ENCODE assay signal across 9 mouse cellular contexts in genomic region chr9:98955103-98955715, GRCm38 (mm10). TPM values are rescaled to one million over a fixed set of nuclear protein-coding genes. Genes with fewer than 3 reads are reported as not detected.
DNase-seq lines count a peak whose midpoint lies in the region; ATAC-seq lines count a peak whose summit lies in the region.
"Had no signal": no experiment of that assay in that cellular context is flagged by ENCODE, and none has a peak within 500 bp of the region (broad histone marks: within the 10 kb centered on the region; RNA-seq: fewer than 3 reads in every experiment).

TSS of gene Foxl2 (plus strand) at chr9:98955288.

- peaks cover 36% of the 10 kb centered on the region for H3K4me1 ChIP-seq in hindbrain, embryonic 15.5 days (replicated peaks)
- H3K4me1 ChIP-seq in midbrain, embryonic 13.5 days (replicated peaks), result peaks cover 35% of the 10 kb centered on the region

- no peaks in the 10 kb centered on the region for H3K9me3 ChIP-seq in hindbrain, embryonic 15.5 days
- no peaks in the 10 kb centered on the region for H3K9me3 ChIP-seq in midbrain, embryonic 13.5 days

- no peaks in the 10 kb centered on the region for H3K36me3 ChIP-seq in hindbrain, embryonic 15.5 days
- H3K36me3 ChIP-seq in midbrain, embryonic 13.5 days, result no peaks in the 10 kb centered on the region

- peak within 1 kb of the TSS; percentile 61 for H3K4me2 ChIP-seq in hindbrain, embryonic 15.5 days
- H3K4me2 ChIP-seq in midbrain, embryonic 13.5 days (replicated peaks), result peak within 1 kb of the TSS; percentile 68

- peak within 1 kb of the TSS; percentile 10 for H3K9ac ChIP-seq in hindbrain, embryonic 15.5 days
- H3K9ac ChIP-seq in midbrain, embryonic 13.5 days (replicated peaks), result peak within 1 kb of the TSS; percentile 51; the same call in 1 of the 2 replicates

- WGBS in hindbrain, embryonic 15.5 days, result under 1% methylated on average over 55 of the region's 58 CpGs
- WGBS in midbrain, embryonic 13.5 days, result 1% methylated on average over 56 of the region's 58 CpGs

- H3K4me3 ChIP-seq in hindbrain, embryonic 15.5 days, result peak within 1 kb of the TSS; percentile 37
- H3K4me3 ChIP-seq in midbrain, embryonic 13.5 days (replicated peaks), result peak within 1 kb of the TSS; percentile 42

- peak within 1 kb of the TSS; percentile 56 for H3K27ac ChIP-seq in hindbrain, embryonic 15.5 days (replicated peaks)
- H3K27ac ChIP-seq in midbrain, embryonic 13.5 days, result peak within 1 kb of the TSS; percentile 15; the same call in 1 of the 2 replicates

- H3K27me3 ChIP-seq in hindbrain, embryonic 15.5 days, result peaks cover 64% of the 10 kb centered on the region
- H3K27me3 ChIP-seq in midbrain, embryonic 13.5 days, result peaks cover 95% of the 10 kb centered on the region

- peak; percentile 53 for DNase-seq in adrenal gland, adult 2 months
- no peak for DNase-seq in adrenal gland, adult 8-10 months
- peak; percentile 33 for DNase-seq in urinary bladder, adult 2 months (ENCODE audit: low spot score)
- DNase-seq in urinary bladder, postnatal 10 days (ENCODE audit: low spot score), result no peak
- DNase-seq in frontal cortex, postnatal 10 days (ENCODE audit: low spot score in 2 of 2), result no peak
- DNase-seq in layer of hippocampus, adult 11-12 months (ENCODE audit: low spot score), result no peak

- no peak for ATAC-seq in hindbrain, embryonic 15.5 days (ENCODE audit: low FRiP score, low read depth)
- peak; percentile 35 for ATAC-seq in midbrain, embryonic 13.5 days

RNA-seq across cellular contexts. Expression of gene Foxl2, which starts in this region (rescaled TPM):
- under 1 TPM in 1 of 2 experiments, not detected in 1; 0.20 TPM for total RNA-seq in adrenal gland, adult 2 months (2021)
- 0.04 and 0.35 TPM in 2 replicates for polyA plus RNA-seq in adrenal gland, adult 2 months (2012; rRNA removed)
- total RNA-seq in adrenal gland, adult 8-10 months (2022), result 1 to 10 TPM in 2 of 4 experiments, not detected in 2; 3.0 to 3.5 TPM
- not detected in 2 replicates for polyA plus RNA-seq in urinary bladder, adult 2 months (2012; rRNA removed)
- polyA plus RNA-seq in hindbrain, embryonic 15.5 days (2015; fragmentation: Nextera tagmentation; extraction: Ambion mirVana), result 0.64 and 0.87 TPM in 2 replicates
- polyA plus RNA-seq in midbrain, embryonic 13.5 days (2015; fragmentation: Nextera tagmentation; extraction: Ambion mirVana), result 0.54 and 0.75 TPM in 2 replicates
- total RNA-seq: heart, adult 18-20 months had no signal

Comparison
In these comparisons a context has a peak if more than half of its experiments do, and no peak if none do; other contexts are left out.
1. Peak in DNase-seq in adrenal gland, adult 2 months; RNA of the gene not detected or under 1 TPM.
2. Peak in DNase-seq in urinary bladder, adult 2 months; RNA of the gene not detected or under 1 TPM.
3. Peak in ATAC-seq, H3K4me3 ChIP-seq, H3K27ac ChIP-seq, H3K9ac ChIP-seq and H3K4me2 ChIP-seq in midbrain, embryonic 13.5 days; RNA of the gene not detected or under 1 TPM.